9 mouse cellular contexts compared by ENCODE assay signal in the genomic region with DNA sequence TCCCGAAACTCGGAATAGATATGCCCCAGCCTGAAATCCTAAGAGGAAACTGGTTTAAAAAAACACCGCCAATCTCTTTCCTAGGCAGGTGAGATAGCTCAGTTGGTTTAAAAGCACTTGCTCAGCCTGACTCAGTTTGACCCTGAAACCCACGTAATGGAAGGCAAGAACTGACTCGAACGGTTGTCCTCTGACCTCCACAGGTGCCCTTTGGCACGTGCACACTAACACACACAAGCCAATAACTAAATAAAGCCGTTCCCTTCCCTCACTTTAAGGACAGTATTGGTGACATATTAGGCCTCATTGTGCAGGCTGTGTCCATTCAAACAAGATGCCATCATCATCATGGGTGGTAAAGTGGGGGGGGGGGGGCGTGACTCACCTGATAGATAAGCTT.
DNase-seq lines count a peak whose midpoint lies in the region; ATAC-seq and TF ChIP-seq lines count a peak whose summit lies in the region.
"Had no signal": no experiment of that assay in that cellular context is flagged by ENCODE, and none has a peak within 500 bp of the region (broad histone marks: within the 10 kb centered on the region; RNA-seq: fewer than 3 reads in every experiment).

No protein-coding gene starts in this region.

- TF ChIP-seq EP300 in lung, postnatal 0 days (IDR thresholded peaks at IDR 0.05): no peak

- H3K36me3 ChIP-seq in erythroblast, embryonic 14.5 days (ENCODE audit: control insufficient read depth): no peaks in the 10 kb centered on the region
- no peaks in the 10 kb centered on the region for H3K36me3 ChIP-seq in lung, postnatal 0 days (ENCODE audit: insufficient read depth, low read length)
- H3K36me3 ChIP-seq in liver, embryonic 11.5 days (ENCODE audit: control insufficient read depth, insufficient read depth, low read length): no peaks in the 10 kb centered on the region
- no peaks in the 10 kb centered on the region for H3K36me3 ChIP-seq in stomach, embryonic 16.5 days (ENCODE audit: control insufficient read depth, insufficient read depth, low read length)

- no peaks in the 10 kb centered on the region for H3K9me3 ChIP-seq in erythroblast, embryonic 14.5 days (ENCODE audit: control insufficient read depth, low read length)
- no peaks in the 10 kb centered on the region for H3K9me3 ChIP-seq in lung, postnatal 0 days (ENCODE audit: low read length)
- H3K9me3 ChIP-seq in liver, embryonic 11.5 days (ENCODE audit: control insufficient read depth, low read length): no peaks in the 10 kb centered on the region
- no peaks in the 10 kb centered on the region for H3K9me3 ChIP-seq in stomach, embryonic 16.5 days (replicated peaks; ENCODE audit: control insufficient read depth, low read length)

- WGBS in lung, postnatal 0 days: 11% methylated on average over 9 of the region's 9 CpGs
- WGBS in liver, embryonic 11.5 days: 20% methylated on average over 9 of the region's 9 CpGs
- 10% methylated on average over 9 of the region's 9 CpGs for WGBS in stomach, embryonic 16.5 days

- no peak for ATAC-seq in erythroblast, adult 5-6 weeks (replicated peaks; ENCODE audit: low FRiP score, poor library complexity, severe bottlenecking)
- no peak for ATAC-seq in lung, postnatal 0 days
- ATAC-seq in liver, embryonic 11.5 days (replicated peaks; ENCODE audit: low FRiP score): no peak
- no peak for ATAC-seq in stomach, embryonic 16.5 days (ENCODE audit: insufficient read depth, low FRiP score)

- H3K4me2 ChIP-seq in lung, postnatal 0 days (replicated peaks; ENCODE audit: low read depth, low read length): peak overlapping the region; percentile 56
- peak overlapping the region; percentile 91 for H3K4me2 ChIP-seq in liver, embryonic 11.5 days
- H3K4me2 ChIP-seq in stomach, embryonic 16.5 days (ENCODE audit: low read depth, low read length): peak overlapping the region; percentile 61

- H3K27ac ChIP-seq in lung, postnatal 0 days (ENCODE audit: low read length): peak overlapping the region; percentile 6; the same call in 1 of the 2 replicates
- H3K27ac ChIP-seq in liver, embryonic 11.5 days (ENCODE audit: low read depth, low read length): no peak overlapping the region; the same call in 1 of the 2 replicates
- peak overlapping the region; percentile 95 for H3K27ac ChIP-seq in stomach, embryonic 16.5 days (ENCODE audit: low read length)

- no peak for DNase-seq in lung, postnatal 0 days (ENCODE audit: low spot score)
- DNase-seq in lung, postnatal 25 days (ENCODE audit: low spot score): no peak
- no peak for DNase-seq in liver, embryonic 11.5 days (ENCODE audit: low spot score)
- DNase-seq in left cerebral cortex, adult 18-20 months (ENCODE audit: low spot score in 2 of 2): no peak
- no peak for DNase-seq in left cerebral cortex, postnatal 25 days (ENCODE audit: low spot score in 2 of 2)
- DNase-seq: thymus, adult 2 months had no signal

- peaks cover 64% of the 10 kb centered on the region for H3K27me3 ChIP-seq in erythroblast, embryonic 14.5 days (ENCODE audit: control insufficient read depth)
- no peaks in the 10 kb centered on the region for H3K27me3 ChIP-seq in lung, postnatal 0 days (replicated peaks; ENCODE audit: insufficient read depth, low read length)
- H3K27me3 ChIP-seq in liver, embryonic 11.5 days (replicated peaks; ENCODE audit: control insufficient read depth, insufficient read depth, low read length): peaks cover 5% of the 10 kb centered on the region
- H3K27me3 ChIP-seq in stomach, embryonic 16.5 days (ENCODE audit: control insufficient read depth, insufficient read depth, low read length): no peaks in the 10 kb centered on the region

- intact Hi-C loops in left cerebral cortex, postnatal 25 days (cut with DNase I): no loop called here

- H3K9ac ChIP-seq in lung, postnatal 0 days (replicated peaks; ENCODE audit: low read depth): no peak overlapping the region
- no peak overlapping the region for H3K9ac ChIP-seq in liver, embryonic 11.5 days (ENCODE audit: low read depth, low read length)
- peak overlapping the region; percentile 68 for H3K9ac ChIP-seq in stomach, embryonic 16.5 days (ENCODE audit: low read length)

- peaks cover 24% of the 10 kb centered on the region for H3K4me1 ChIP-seq in erythroblast, embryonic 14.5 days (ENCODE audit: control insufficient read depth)
- peaks cover 10% of the 10 kb centered on the region; the same call in 1 of the 2 replicates for H3K4me1 ChIP-seq in lung, postnatal 0 days (ENCODE audit: insufficient read depth, low read depth, low read length)
- H3K4me1 ChIP-seq in liver, embryonic 11.5 days (replicated peaks; ENCODE audit: control insufficient read depth, insufficient read depth, low read length): peaks cover 17% of the 10 kb centered on the region
- H3K4me1 ChIP-seq in stomach, embryonic 16.5 days (ENCODE audit: control insufficient read depth, insufficient read depth, low read length): peaks cover 21% of the 10 kb centered on the region; the same call in 1 of the 2 replicates

- H3K4me3 ChIP-seq in erythroblast, embryonic 14.5 days (replicated peaks): peak overlapping the region; percentile 24
- no peak overlapping the region for H3K4me3 ChIP-seq in lung, postnatal 0 days (ENCODE audit: low read depth, low read length)
- 0 out of 2 replicates have a peak overlapping the region, but pooled peaks have one; percentile 18 for H3K4me3 ChIP-seq in liver, embryonic 11.5 days (ENCODE audit: low read depth, low read length)
- H3K4me3 ChIP-seq in stomach, embryonic 16.5 days (replicated peaks; ENCODE audit: low read length): peak overlapping the region; percentile 44

- no peak for TF ChIP-seq CTCF in lung, postnatal 0 days (IDR thresholded peaks at IDR 0.05)
